Mouse (Mus musculus) C2C12 (cell line): ENCODE results near the gene Tuba1a. TPM values are rescaled to one million over a fixed set of nuclear protein-coding genes. Genes with fewer than 3 reads are reported as not detected.
A peak's percentile ranks its signal among the peaks of the same experiment; 100 is the strongest.

Source experiments
- H3K27me3 ChIP-seq: one replicate; pipeline ENCODE4 v1.6.1; 2011; ENCODE audit not compliant: control insufficient read depth, insufficient read depth, insufficient read length
- H3K36me3 ChIP-seq: one replicate; pipeline ENCODE4 v1.6.1; 2011; ENCODE audit not compliant: control insufficient read depth, insufficient read depth
- H3K4me3 ChIP-seq: one replicate; pipeline ENCODE4 v1.5.1; 2011; ENCODE audit warnings: mild to moderate bottlenecking, control low read depth; ENCODE audit not compliant: poor library complexity, insufficient read depth, severe bottlenecking
- H3K79me2 ChIP-seq: one replicate; pipeline ENCODE4 v1.6.1; 2011; ENCODE audit not compliant: control insufficient read depth, insufficient read depth
- H3K79me3 ChIP-seq: one replicate; pipeline ENCODE4 v1.6.1; 2011; ENCODE audit warnings: low read depth, control low read depth
- H3ac ChIP-seq: one replicate; pipeline ENCODE3; 2011; ENCODE audit warnings: low read depth; ENCODE audit not compliant: control insufficient read depth, insufficient read length
- CEBPB ChIP-seq: IDR thresholded peaks from one replicate; pipeline ENCODE4 v1.6.1; 2011; ENCODE audit warnings: low read depth, mild to moderate bottlenecking, control low read depth, moderate library complexity
- CTCF ChIP-seq: IDR thresholded peaks from one replicate; pipeline ENCODE4 v1.5.1; 2011; ENCODE audit not compliant: control insufficient read depth, insufficient read depth, insufficient read length
- FOSL1 ChIP-seq: IDR thresholded peaks from one replicate; pipeline ENCODE4 v1.8.0; 2011; ENCODE audit warnings: mild to moderate bottlenecking, low read length; ENCODE audit not compliant: poor library complexity, insufficient read depth, severe bottlenecking
- MAX ChIP-seq: IDR thresholded peaks from one replicate; pipeline ENCODE4 v1.6.1; 2011; ENCODE audit warnings: mild to moderate bottlenecking, control low read depth
- MYOD1 ChIP-seq: IDR thresholded peaks from one replicate; pipeline ENCODE4 v1.6.1; 2011; ENCODE audit warnings: low read depth; ENCODE audit not compliant: control insufficient read depth, insufficient read length
- MYOG ChIP-seq: IDR thresholded peaks from one replicate; pipeline ENCODE4 v1.6.1; 2011; ENCODE audit not compliant: control insufficient read depth, insufficient read length; ENCODE audit errors: extremely low read depth
- USF1 ChIP-seq: IDR thresholded peaks from one replicate; pipeline ENCODE4 v1.6.1; 2011; ENCODE audit warnings: low read depth, mild to moderate bottlenecking, control low read depth, moderate library complexity
- long read RNA-seq, 2 experiments: library from polyadenylated mRNA; unstranded; transcript quantifications; one replicate each; pipeline ENCODE4 v2.0.0; 2019 to 2020
- polyA plus RNA-seq: library from polyadenylated mRNA; unstranded; fragments of >200 nt; fragmentation: generic; extraction: Trizol; gene quantifications from one replicate; pipeline ENCODE4 v1.2.1, GENCODE M21; 2012; ENCODE audit warnings: missing spikeins

Tuba1a gene
- 2,758 TPM for polyA plus RNA-seq
- long read RNA-seq, experiment 1, transcript Tuba1a-201 (4 exons, 1,803 nt), result major isoform, 2,007 of 2,070 reads
- long read RNA-seq, experiment 1, partial matches to known transcripts, result 57 of 2,070 reads
- long read RNA-seq, experiment 1, other reads (novel, unspliced or antisense), result 6 of 2,070 reads
- long read RNA-seq, experiment 2, transcript Tuba1a-201 (4 exons, 1,803 nt), result major isoform, 8,158 of 8,423 reads
- long read RNA-seq, experiment 2, partial matches to known transcripts, result 207 of 8,423 reads
- long read RNA-seq, experiment 2, other reads (novel, unspliced or antisense), result 58 of 8,423 reads

GRCm38 (mm10) chr15:98953401-98954356 lies at the start of gene Tuba1a, which contains the start of gene Gm49450:
Gene Tuba1a (minus strand): TSS chr15:98953703.
Gene Gm49450 (minus strand): TSS chr15:98953551.
- H3K79me3 ChIP-seq, result peaks cover 22% of the 10 kb centered on the region
- H3K36me3 ChIP-seq, result peaks cover 27% of the 10 kb centered on the region
- TF ChIP-seq MYOD1 (no peak), CEBPB (peak; percentile 76), MAX (peak; percentile 37)
- H3ac ChIP-seq, result peak within 1 kb of the TSS; percentile 56
- peak within 1 kb of the TSS; percentile 99 for H3K4me3 ChIP-seq
- H3K79me2 ChIP-seq, result peaks cover 26% of the 10 kb centered on the region
- H3K27me3 ChIP-seq, result no peaks in the 10 kb centered on the region

- TF ChIP-seq CTCF (no peak), MYOG (no peak), FOSL1 (no peak), MAX (no peak), MYOD1 (no peak), USF1 (no peak), CEBPB (no peak)
These were observed 48.0 kb upstream of the Tuba1a start for GRCm38 (mm10) chr15:99001451-99001931.

GRCm38 (mm10) chr15:99000535-99001283 lies 47.2 kb upstream of the Tuba1a start:
- no peaks in the 10 kb centered on the region for H3K79me2 ChIP-seq
- H3K4me3 ChIP-seq, result no peak overlapping the region
- H3K36me3 ChIP-seq, result no peaks in the 10 kb centered on the region
- no peak overlapping the region for H3ac ChIP-seq
- H3K27me3 ChIP-seq, result no peaks in the 10 kb centered on the region
- no peaks in the 10 kb centered on the region for H3K79me3 ChIP-seq
- TF ChIP-seq FOSL1, result no peak
- no peak for TF ChIP-seq MAX
- TF ChIP-seq CEBPB, result no peak
- no peak for TF ChIP-seq CTCF
- TF ChIP-seq MYOG, result no peak
- no peak for TF ChIP-seq MYOD1
- no peak for TF ChIP-seq USF1

More at GRCm38 (mm10) chr15:99001451-99001931, 48.0 kb upstream of the Tuba1a start:
- Histone ChIP-seq H3K36me3 (no peaks in the 10 kb centered on the region), H3K27me3 (no peaks in the 10 kb centered on the region), H3K4me3 (no peak overlapping the region), H3ac (no peak overlapping the region), H3K79me3 (no peaks in the 10 kb centered on the region), H3K79me2 (no peaks in the 10 kb centered on the region)

- no peaks in the 10 kb centered on the region for H3K27me3 ChIP-seq
- no peak for TF ChIP-seq MYOD1
- no peak for TF ChIP-seq CTCF
- TF ChIP-seq FOSL1, result no peak
- no peak for TF ChIP-seq USF1
- no peak for TF ChIP-seq MYOG
- no peak for TF ChIP-seq CEBPB
- TF ChIP-seq MAX, result no peak
- H3K79me3 ChIP-seq, result no peaks in the 10 kb centered on the region
- no peak overlapping the region for H3ac ChIP-seq
- no peak overlapping the region for H3K4me3 ChIP-seq
- H3K79me2 ChIP-seq, result no peaks in the 10 kb centered on the region
- H3K36me3 ChIP-seq, result no peaks in the 10 kb centered on the region
These were observed 45.3 kb upstream of the Tuba1a start for GRCm38 (mm10) chr15:98998775-98999157.

GRCm38 (mm10) chr15:98997938-98998774 lies 44.7 kb upstream of the Tuba1a start:
- Histone ChIP-seq H3K36me3 (no peaks in the 10 kb centered on the region), H3ac (no peak overlapping the region), H3K27me3 (no peaks in the 10 kb centered on the region), H3K4me3 (no peak overlapping the region), H3K79me2 (no peaks in the 10 kb centered on the region), H3K79me3 (no peaks in the 10 kb centered on the region)
- no peak for TF ChIP-seq USF1
- TF ChIP-seq MYOD1, result no peak
- TF ChIP-seq CTCF, result no peak
- TF ChIP-seq MAX, result no peak
